Mouse (Mus musculus) midbrain, embryonic 14.5 days (tissue): ENCODE measurements around the gene Dll3. TPM values are rescaled to one million over a fixed set of nuclear protein-coding genes. Genes with fewer than 3 reads are reported as not detected.
"Not testable (repeated sequence)": the region's sequence is repeated elsewhere in the genome, so short reads cannot be mapped to it uniquely, and the experiment has no call there.

Source experiments
- ATAC-seq: fragments of 200-750 bp; cut with Nextera tagmentation; 2 replicates; pipeline ENCODE4 v1.8.0; 2017; ENCODE audit warnings: moderate number of reproducible peaks, moderate library complexity; ENCODE audit not compliant: low FRiP score, low TSS enrichment
- DNase-seq: peaks from one replicate; pipeline ENCODE4 v3.0.0-alpha.2; 2015
- H3K27ac ChIP-seq: fragments of 300-500 bp; sonication (generic); replicated peaks from 2 replicates; pipeline ENCODE4 v1.5.1; 2014; ENCODE audit warnings: mild to moderate bottlenecking, low read depth, low read length, moderate library complexity
- H3K27me3 ChIP-seq: fragments of 300-500 bp; sonication (generic); 2 replicates; pipeline ENCODE4 v1.6.1; 2014; ENCODE audit warnings: low read length, control low read depth, mixed read lengths; ENCODE audit not compliant: control insufficient read depth, insufficient read depth
- H3K36me3 ChIP-seq: fragments of 300-500 bp; sonication (generic); 2 replicates; pipeline ENCODE4 v1.6.1; 2014; ENCODE audit warnings: low read length, control low read depth; ENCODE audit not compliant: control insufficient read depth, insufficient read depth
- H3K4me1 ChIP-seq: fragments of 300-500 bp; sonication (generic); 2 replicates; pipeline ENCODE4 v1.6.1; 2014; ENCODE audit warnings: mild to moderate bottlenecking, antibody characterized with exemption, low read length, control low read depth; ENCODE audit not compliant: control insufficient read depth, insufficient read depth
- H3K4me2 ChIP-seq: fragments of 300-500 bp; sonication (generic); 2 replicates; pipeline ENCODE4 v1.6.1; 2014; ENCODE audit warnings: mild to moderate bottlenecking, low read length, moderate library complexity
- H3K4me3 ChIP-seq: fragments of 300-500 bp; sonication (generic); replicated peaks from 2 replicates; pipeline ENCODE4 v1.5.1; 2014; ENCODE audit warnings: low read depth, low read length
- H3K9ac ChIP-seq: fragments of 300-500 bp; sonication (generic); replicated peaks from 2 replicates; pipeline ENCODE4 v1.6.1; 2014; ENCODE audit warnings: mild to moderate bottlenecking, low read length, moderate library complexity
- H3K9me3 ChIP-seq: fragments of 300-500 bp; sonication (generic); 2 replicates; pipeline ENCODE4 v1.6.1; 2016; ENCODE audit warnings: low read length, control low read depth, mixed read lengths; ENCODE audit not compliant: control insufficient read depth
- WGBS: fragments of 180-500 bp; shearing (Covaris S2); extraction: QIAGEN DNeasy Blood & Tissue Kit; methylation state at CpG from one replicate; pipeline ENCODE4 v1.1.7; 2014; 5-methylcytosine and 5-hydroxymethylcytosine counted together
- polyA plus RNA-seq: library from polyadenylated mRNA; unstranded; fragments of >200 nt; fragmentation: Nextera tagmentation; extraction: Ambion mirVana; gene quantifications from 2 replicates; pipeline ENCODE4 v1.2.1, GENCODE M21; 2014

Dll3 gene
- polyA plus RNA-seq, 1 experiment from 2014 or later = 32.2 TPM

- H3K36me3 ChIP-seq = no peaks in the 10 kb centered on the region
- no peak overlapping the region for H3K9ac ChIP-seq
- no peak overlapping the region for H3K27ac ChIP-seq
- H3K4me3 ChIP-seq = no peak overlapping the region
- no peaks in the 10 kb centered on the region for H3K4me1 ChIP-seq
- DNase-seq (no peak), ATAC-seq (no peak)
- H3K9me3 ChIP-seq = 0 out of 2 replicates have a peak, but pooled peaks cover 4% of the 10 kb centered on the region
- no peak overlapping the region for H3K4me2 ChIP-seq
- H3K27me3 ChIP-seq = no peaks in the 10 kb centered on the region
- 89% methylated on average over 17 of the region's 17 CpGs for WGBS
These were observed 50.1 kb downstream of the Dll3 start for GRCm38 (mm10) chr7:28251976-28252375.

GRCm38 (mm10) chr7:28248957-28249356, 53.1 kb downstream of the Dll3 start:
- Histone ChIP-seq H3K9me3 (no peaks in the 10 kb centered on the region), H3K4me1 (no peaks in the 10 kb centered on the region), H3K27me3 (no peaks in the 10 kb centered on the region), H3K9ac (no peak overlapping the region), H3K27ac (no peak overlapping the region), H3K4me2 (no peak overlapping the region), H3K4me3 (no peak overlapping the region), H3K36me3 (no peaks in the 10 kb centered on the region)
- 94% methylated on average over 3 of the region's 3 CpGs for WGBS
- ATAC-seq (no peak), DNase-seq (no peak)

GRCm38 (mm10) chr7:28243943-28244342, 58.1 kb downstream of the Dll3 start:
- not testable (repeated sequence) for H3K27ac ChIP-seq, H3K4me1 ChIP-seq, ATAC-seq, DNase-seq, H3K36me3 ChIP-seq, H3K9me3 ChIP-seq, H3K9ac ChIP-seq, H3K4me2 ChIP-seq, H3K27me3 ChIP-seq, H3K4me3 ChIP-seq
- 67% methylated on average over 2 of the region's 2 CpGs for WGBS

Other genes with a start within 250 kb of the Dll3 start
- gene Fcgbp, start 231.0 kb downstream of the Dll3 start, polyA plus RNA-seq = 0.08 and 0.25 TPM in 2 replicates
- gene 9530053A07Rik, start 172.8 kb downstream of the Dll3 start, polyA plus RNA-seq = 0.04 TPM in 2 replicates
- gene Fbl, start 132.5 kb downstream of the Dll3 start, polyA plus RNA-seq = 26.2 and 36.4 TPM in 2 replicates
- gene Dyrk1b, start 122.8 kb downstream of the Dll3 start, polyA plus RNA-seq = 13.7 and 17.3 TPM in 2 replicates
- 6.8 and 14.7 TPM in 2 replicates for gene Eid2, start 34.4 kb downstream of the Dll3 start, polyA plus RNA-seq
- 40.2 TPM in 2 replicates for gene Eid2b, start 24.5 kb downstream of the Dll3 start, polyA plus RNA-seq
- gene Selenov, start 11.1 kb downstream of the Dll3 start, polyA plus RNA-seq = 0.28 and 1.8 TPM in 2 replicates
- 136 and 138 TPM in 2 replicates for gene Timm50, start 9.8 kb upstream of the Dll3 start, polyA plus RNA-seq
- gene Supt5, start 36.5 kb upstream of the Dll3 start, polyA plus RNA-seq = 62.6 and 80.6 TPM in 2 replicates
- gene Rps16, start 48.4 kb upstream of the Dll3 start, polyA plus RNA-seq = 580 and 617 TPM in 2 replicates
- gene Plekhg2, start 70.4 kb upstream of the Dll3 start, polyA plus RNA-seq = 17.7 and 22.9 TPM in 2 replicates
- gene Zfp36, start 78.0 kb upstream of the Dll3 start, polyA plus RNA-seq = 1.8 and 3.4 TPM in 2 replicates
- gene Med29, start 90.5 kb upstream of the Dll3 start, polyA plus RNA-seq = 38.3 and 47.9 TPM in 2 replicates
- gene Paf1, start 90.7 kb upstream of the Dll3 start, polyA plus RNA-seq = 78.0 and 81.9 TPM in 2 replicates
- gene Gmfg, start 135.2 kb upstream of the Dll3 start, polyA plus RNA-seq = 1.7 and 5.1 TPM in 2 replicates
- 18.3 and 19.9 TPM in 2 replicates for gene Lrfn1, start 149.7 kb upstream of the Dll3 start, polyA plus RNA-seq
- not detected in 2 replicates for gene Ifnl2, start 208.2 kb upstream of the Dll3 start, polyA plus RNA-seq
- gene Ifnl3, start 220.6 kb upstream of the Dll3 start, polyA plus RNA-seq = not detected in 2 replicates
- not detected in 2 replicates for gene Sycn, start 238.6 kb upstream of the Dll3 start, polyA plus RNA-seq
- gene Nccrp1, start 245.0 kb upstream of the Dll3 start, polyA plus RNA-seq = 0.13 TPM in 1 of 2 replicates, not detected in the other